Mouse (Mus musculus): ENCODE measurements around the gene Mroh9.

The Mroh9 gene

GRCm38 (mm10) chr1:163085570-163085969 is at the start of gene Mroh9:
Mroh9 (minus strand) TSS chr1:163085670.
- DNase-seq = no peak

- DNase-seq = no peak
Measured at GRCm38 (mm10) chr1:163129976-163130375, 44.5 kb upstream of the Mroh9 start.

GRCm38 (mm10) chr1:163129129-163129900 is 43.8 kb upstream of the Mroh9 start:
- DNase-seq = no peak

GRCm38 (mm10) chr1:163126175-163126881 is 40.9 kb upstream of the Mroh9 start:
- DNase-seq = no peak

- DNase-seq = no peak
Measured at GRCm38 (mm10) chr1:163122414-163122813, 36.9 kb upstream of the Mroh9 start.

- DNase-seq = no peak
Measured at GRCm38 (mm10) chr1:163113461-163114174, 28.1 kb upstream of the Mroh9 start.

- DNase-seq = no peak
Measured at GRCm38 (mm10) chr1:163112482-163113164, 27.2 kb upstream of the Mroh9 start.

- DNase-seq = no peak
Measured at GRCm38 (mm10) chr1:163104960-163105359, 19.5 kb upstream of the Mroh9 start.

GRCm38 (mm10) chr1:163091438-163092155 is 6.1 kb upstream of the Mroh9 start:
- DNase-seq = peak; percentile 4

- DNase-seq = peak; percentile 25
Measured at GRCm38 (mm10) chr1:163070502-163070901, 15.0 kb downstream of the Mroh9 start.

- no peak for DNase-seq
Measured at GRCm38 (mm10) chr1:163060381-163060780, 25.1 kb downstream of the Mroh9 start.

- DNase-seq = no peak
Measured at GRCm38 (mm10) chr1:163057363-163057762, 28.1 kb downstream of the Mroh9 start.

GRCm38 (mm10) chr1:163055629-163056028 is 29.8 kb downstream of the Mroh9 start:
- no peak for DNase-seq

GRCm38 (mm10) chr1:163023075-163023474 is 62.4 kb downstream of the Mroh9 start:
- DNase-seq = no peak

- DNase-seq = no peak
Measured at GRCm38 (mm10) chr1:163009220-163009619, 76.2 kb downstream of the Mroh9 start.

GRCm38 (mm10) chr1:163003496-163003895 is 82.0 kb downstream of the Mroh9 start:
- no peak for DNase-seq

- DNase-seq = no peak
Measured at GRCm38 (mm10) chr1:163001271-163001829, 84.1 kb downstream of the Mroh9 start.

- no peak for DNase-seq
Measured at GRCm38 (mm10) chr1:162987546-162987945, 97.9 kb downstream of the Mroh9 start.

GRCm38 (mm10) chr1:162986777-162987176 is 98.7 kb downstream of the Mroh9 start:
- no peak for DNase-seq

- no peak for DNase-seq
Measured at GRCm38 (mm10) chr1:162986121-162986748, 99.2 kb downstream of the Mroh9 start.

- no peak for DNase-seq
Measured at GRCm38 (mm10) chr1:162984428-162984827, 101.0 kb downstream of the Mroh9 start, which contains the start of gene Fmo3. Fmo3 (minus strand) TSS chr1:162984528.

Measured in liver (tissue).